Mouse (Mus musculus): ENCODE results near the gene Bace2. TPM values are rescaled to one million over a fixed set of nuclear protein-coding genes. Genes with fewer than 3 reads are reported as not detected.

Bace2 gene
- total RNA-seq, 2 experiments from 2014 or later, result 3.6 to 10.9 TPM

DNA sequence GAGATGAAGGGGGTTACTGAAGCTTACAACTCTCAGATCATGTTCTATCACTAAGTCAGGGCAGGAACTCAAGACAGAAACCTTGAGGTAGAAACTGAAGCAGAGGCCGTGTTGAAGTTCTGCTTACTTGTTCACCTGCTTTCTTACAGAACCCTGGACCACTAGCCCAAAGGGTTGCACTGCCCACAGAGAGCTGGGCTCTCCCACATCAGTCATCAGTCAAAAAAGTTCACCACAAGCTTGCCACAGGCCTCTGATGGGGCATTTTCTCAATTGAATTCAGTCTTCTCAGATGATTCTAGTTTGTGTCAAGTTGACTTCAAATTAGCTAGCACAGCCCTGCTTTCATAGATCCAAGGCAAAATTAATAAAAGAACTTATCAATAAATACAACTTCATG is 103.3 kb downstream of the Bace2 start:
- DNase-seq (ENCODE audit: low spot score in 2 of 2), result no peak
- intact Hi-C loops (cut with DNase I), result no loop called here

DNA sequence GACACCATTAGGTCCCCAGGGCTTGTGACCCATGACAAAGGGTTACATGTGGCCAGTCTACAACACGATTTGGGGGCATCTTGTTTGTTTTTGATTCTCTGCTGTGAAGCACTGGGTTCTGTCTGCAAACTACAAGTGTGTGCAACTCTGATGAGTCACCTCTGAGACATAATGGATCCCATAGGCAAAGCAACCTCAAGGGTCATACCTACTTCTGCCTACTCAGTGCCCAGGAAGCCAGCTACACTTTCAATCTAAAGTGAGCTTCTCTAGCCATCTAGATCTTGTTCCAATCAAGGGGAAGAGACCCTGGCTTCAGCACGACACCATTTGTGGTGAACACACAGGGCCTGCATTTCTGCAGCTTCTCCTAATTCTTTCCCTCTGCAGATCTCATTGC is 104.7 kb downstream of the Bace2 start:
- no peak for DNase-seq (ENCODE audit: low spot score in 2 of 2)
- intact Hi-C loops (cut with DNase I), result no loop called here

DNA sequence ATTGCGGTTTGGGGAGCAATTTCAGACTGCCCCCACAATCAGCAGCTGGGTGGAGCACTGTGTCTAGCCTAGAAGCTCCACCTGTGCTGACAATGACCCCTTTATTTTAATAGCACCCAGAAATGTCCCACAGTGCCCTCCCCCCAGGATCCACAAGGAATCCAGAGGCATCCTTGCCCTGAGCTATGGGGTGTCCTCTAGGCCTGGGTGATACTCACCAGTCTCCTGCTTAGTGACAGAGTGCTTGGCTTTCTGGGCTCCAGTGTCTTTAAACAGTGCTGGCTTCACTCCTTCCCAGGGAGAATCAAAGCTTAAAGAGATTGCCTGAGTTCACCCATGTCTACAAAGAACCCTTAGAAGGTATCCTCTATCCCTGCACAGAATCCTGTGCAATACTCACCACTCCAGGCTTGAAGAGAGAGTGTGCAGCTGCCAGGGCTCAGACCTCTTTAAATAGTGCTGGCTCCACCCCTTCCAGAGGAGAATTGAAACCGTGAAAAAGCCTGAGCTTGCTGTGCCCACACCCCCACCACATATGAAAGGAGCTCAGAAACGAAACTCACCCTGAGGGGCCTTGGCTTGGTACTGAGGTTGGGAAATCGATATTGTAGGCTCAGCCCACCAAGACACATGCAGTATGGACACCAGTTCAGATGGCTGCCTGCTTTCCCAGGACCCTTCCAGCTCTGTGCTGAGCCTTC is 106.1 kb downstream of the Bace2 start, which contains the start of gene Mx1:
TSS of gene Mx1 (minus strand) at position 427 of the 701 bp plus-strand sequence.
- intact Hi-C loops (cut with DNase I), result no loop called here
- no peak for DNase-seq (ENCODE audit: low spot score in 2 of 2)

DNA sequence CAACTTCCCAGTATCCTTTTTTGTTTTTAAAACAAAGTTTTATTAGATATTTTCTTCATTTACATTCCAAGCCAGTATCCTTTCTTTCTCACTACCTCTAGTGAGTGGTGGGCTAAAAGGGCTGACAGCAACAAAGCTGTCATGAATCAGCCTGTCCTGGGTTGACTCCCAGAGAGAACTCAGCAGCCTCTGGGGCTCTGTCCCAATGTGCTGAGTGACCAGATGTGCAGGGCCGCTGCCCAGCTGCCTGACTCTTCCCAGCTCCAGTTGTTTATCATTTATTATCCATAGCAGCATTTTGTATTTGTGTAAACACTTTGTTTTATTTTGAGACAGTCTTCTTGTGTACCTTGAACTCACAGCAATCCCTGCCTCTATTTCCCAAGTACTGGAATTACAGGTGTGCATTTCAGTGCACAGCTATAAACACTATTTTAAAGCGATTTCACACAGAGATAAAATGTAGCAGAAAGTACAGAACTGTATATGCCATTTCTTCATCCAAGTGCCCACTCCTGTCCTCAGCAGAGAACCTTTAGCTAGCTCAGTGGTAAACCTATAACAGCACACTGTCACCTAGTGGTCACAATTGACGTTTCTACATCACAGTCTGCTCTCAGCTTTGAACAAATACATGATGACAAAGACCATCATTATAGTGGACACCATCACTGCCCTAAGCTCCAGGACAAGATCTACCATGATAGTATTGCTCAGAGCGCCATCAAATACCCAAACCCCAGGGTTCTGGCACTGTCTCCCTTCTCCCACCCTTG is 109.8 kb downstream of the Bace2 start:
- intact Hi-C loops (cut with DNase I), result loop anchor here (2.0 kb wide), 1 partner anchor 154 kb away; no protein-coding TSS in a partner anchor
- DNase-seq (ENCODE audit: low spot score in 2 of 2), result no peak

DNA sequence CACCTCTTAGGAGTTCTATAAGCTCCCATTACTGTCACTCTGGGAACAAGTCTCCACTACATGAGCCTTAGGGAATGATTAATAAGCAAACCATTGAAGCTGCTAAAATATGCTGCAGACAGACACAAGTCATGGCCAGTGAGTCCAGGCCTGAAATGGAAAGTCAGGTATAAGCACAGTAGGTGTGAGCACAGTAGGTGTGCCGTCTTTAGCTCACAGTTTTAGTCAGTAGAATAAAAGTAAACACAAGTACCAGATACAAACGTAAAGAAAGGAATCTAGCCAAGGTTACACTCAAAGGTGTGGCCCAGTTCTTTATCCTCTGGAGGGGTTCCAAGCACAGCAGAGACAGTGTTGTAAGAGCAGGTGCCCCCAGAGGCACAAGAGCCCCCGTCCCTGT is 110.9 kb downstream of the Bace2 start:
- intact Hi-C loops (cut with DNase I), result loop anchor here (2.0 kb wide), 1 partner anchor 155 kb away; no protein-coding TSS in a partner anchor
- DNase-seq (ENCODE audit: low spot score in 2 of 2), result no peak

DNA sequence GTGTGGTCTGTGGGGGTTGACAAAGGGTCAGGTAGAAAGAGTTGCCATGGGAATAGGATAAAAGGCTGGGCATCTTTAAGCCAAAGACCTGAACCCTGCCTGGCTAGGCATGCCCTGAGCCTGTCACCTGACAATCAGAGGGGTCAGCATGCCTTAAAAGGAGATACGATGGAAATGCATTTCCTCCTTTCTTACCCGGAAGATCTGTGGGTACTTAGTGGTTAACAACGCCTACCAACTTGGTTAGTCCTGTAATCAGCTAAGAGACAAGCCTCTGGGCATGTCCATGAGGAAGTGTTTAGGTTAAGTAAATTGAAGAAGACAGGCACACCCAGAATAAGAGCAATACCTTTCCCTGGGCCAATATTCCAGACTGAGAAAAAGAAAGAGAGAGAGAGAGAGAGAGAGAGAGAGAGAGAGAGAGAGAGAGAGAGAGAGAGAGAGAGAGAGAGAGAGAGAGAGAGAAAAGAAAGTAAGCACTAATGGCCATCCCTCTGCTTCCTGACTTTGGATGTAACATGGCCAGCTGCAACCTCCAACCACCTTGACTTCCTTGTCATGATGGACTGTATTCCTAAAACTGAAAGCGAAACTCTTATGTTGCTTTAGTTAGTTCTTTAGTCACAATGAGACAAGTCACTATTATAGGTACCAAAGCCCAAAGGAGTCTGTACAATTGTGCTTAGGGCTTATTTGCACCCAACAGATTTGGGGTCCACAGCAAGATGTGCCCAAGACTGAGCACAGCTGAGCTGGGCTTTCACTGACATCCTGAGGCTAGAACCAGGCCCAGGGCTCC is 111.7 kb downstream of the Bace2 start:
- intact Hi-C loops (cut with DNase I), result loop anchor here (2.0 kb wide), 1 partner anchor 155 kb away; no protein-coding TSS in a partner anchor
- DNase-seq (ENCODE audit: low spot score in 2 of 2), result no peak

DNA sequence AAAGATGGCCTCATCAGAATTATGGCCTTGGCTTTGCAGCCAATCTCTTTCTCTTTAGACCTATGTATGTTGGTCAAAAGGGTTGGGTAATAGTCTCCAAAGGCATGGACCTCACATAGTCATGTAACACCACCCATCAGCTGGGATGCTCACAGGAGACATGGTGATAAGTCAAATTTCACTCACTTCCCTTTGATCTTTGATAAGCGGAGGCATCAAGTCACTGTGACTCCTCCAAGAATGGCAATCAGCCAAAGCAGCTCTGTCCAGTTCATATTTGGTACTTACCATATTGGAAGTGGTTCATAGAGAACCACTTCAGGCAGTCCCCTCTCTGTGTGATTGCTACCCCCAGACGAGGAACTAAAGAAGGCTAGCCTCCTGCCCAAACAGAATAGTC is 118.1 kb downstream of the Bace2 start:
- intact Hi-C loops (cut with DNase I), result no loop called here
- DNase-seq (ENCODE audit: low spot score in 2 of 2), result no peak

DNA sequence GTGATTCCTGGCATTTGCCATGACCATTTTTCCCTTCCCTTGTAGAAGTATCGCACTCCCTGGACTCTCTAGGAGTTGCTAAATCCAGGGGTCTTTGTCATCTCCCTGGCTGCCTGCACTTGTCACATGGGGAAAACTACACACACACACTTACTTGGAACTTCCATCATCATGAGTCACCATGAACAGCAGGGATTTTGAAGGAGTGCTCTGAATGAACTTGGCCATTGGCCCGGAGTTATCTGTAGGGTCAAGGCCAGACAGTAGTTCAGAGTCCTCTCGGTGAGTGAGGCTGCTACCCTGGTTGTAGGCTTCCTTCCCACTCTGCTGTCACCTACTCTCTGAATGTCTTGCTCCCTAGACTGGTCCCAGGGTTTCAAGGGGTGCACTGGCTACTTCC is 119.0 kb downstream of the Bace2 start:
- DNase-seq (ENCODE audit: low spot score in 2 of 2), result no peak
- intact Hi-C loops (cut with DNase I), result no loop called here

DNA sequence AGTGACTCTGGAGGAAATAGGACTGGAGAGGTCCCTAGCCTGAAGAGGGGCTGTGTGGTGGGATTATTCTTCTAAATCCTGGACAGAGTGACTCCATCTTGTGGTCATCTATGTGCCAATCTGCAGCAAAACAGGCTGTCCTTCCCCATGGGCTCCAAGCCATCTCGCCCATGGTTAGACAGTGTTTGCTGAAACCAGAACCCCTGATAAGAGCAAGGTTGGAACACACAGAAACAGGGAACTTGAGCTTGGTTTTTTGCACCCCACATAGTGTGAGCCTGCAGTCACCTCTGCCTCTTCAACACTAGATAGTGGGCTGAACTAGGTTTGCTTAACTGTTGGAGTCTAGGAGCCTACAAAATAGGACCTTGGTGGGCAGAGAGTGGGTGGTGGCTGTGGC is 120.0 kb downstream of the Bace2 start:
- intact Hi-C loops (cut with DNase I), result no loop called here
- DNase-seq (ENCODE audit: low spot score in 2 of 2), result no peak

DNA sequence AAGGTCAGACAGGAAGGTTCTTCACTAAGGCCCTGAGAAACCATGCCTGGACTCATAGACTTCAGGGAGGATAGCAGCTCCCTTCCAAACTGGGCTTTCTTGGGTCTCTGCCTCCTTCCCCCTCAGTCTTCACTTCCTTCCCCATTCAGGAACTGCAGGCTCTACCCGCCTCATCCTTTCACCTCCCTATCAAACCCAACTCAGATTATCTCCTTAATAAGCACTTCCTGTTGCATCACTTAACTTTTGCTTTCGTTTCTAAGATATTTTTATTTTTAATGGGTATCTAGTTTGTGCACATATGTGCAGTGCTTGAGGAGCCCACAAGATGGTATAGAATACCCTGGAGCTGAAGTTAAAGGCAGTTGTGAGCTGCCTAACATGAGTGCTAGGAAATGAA is 122.1 kb downstream of the Bace2 start:
- intact Hi-C loops (cut with DNase I), result no loop called here
- DNase-seq (ENCODE audit: low spot score in 2 of 2), result no peak

DNA sequence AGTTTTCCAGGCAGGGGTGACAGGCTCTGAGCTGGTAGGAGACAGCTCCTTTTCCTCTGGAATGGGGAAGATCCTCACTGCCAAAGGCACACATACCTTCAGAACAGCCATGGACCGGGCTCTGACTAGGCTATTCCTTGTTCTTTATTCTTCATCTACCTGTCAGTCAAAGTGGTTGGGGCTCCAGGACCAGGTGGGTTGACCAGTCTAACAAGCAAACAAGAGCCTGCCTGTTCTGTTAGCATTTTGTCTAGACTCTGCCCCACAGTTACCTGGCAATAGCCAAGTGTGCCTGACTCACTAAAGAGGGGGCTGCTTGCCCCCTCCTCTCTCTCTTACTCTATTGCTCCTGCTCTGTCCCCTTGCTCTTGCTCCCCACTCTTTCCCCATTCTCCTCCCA is 135.8 kb downstream of the Bace2 start:
- no peak for DNase-seq (ENCODE audit: low spot score in 2 of 2)
- intact Hi-C loops (cut with DNase I), result no loop called here

Other genes starting within 250 kb of the Bace2 start
- gene Dscam, start 186.0 kb upstream of the Bace2 start, total RNA-seq (2021), result 10 to 100 TPM; 44.8 to 47.8 TPM
- gene Mx1, start 106.2 kb downstream of the Bace2 start, total RNA-seq (2021), result 1 to 10 TPM; 1.4 to 1.8 TPM
- not detected for gene Fam3b, start 158.1 kb downstream of the Bace2 start, total RNA-seq (2021)